Mouse (Mus musculus): Measurements from ENCODE around the gene Paf1. TPM values are rescaled to one million over a fixed set of nuclear protein-coding genes. Genes with fewer than 3 reads are reported as not detected.

Gene Paf1
- total RNA-seq, 4 experiments from 2014 or later = 35.7 to 44.4 (median 39.1) TPM

GRCm38 (mm10) chr7:28435660-28436259, 43.0 kb downstream of the Paf1 start:
- DNase-seq (ENCODE audit: low spot score) = no peak

GRCm38 (mm10) chr7:28436271-28436904, 43.6 kb downstream of the Paf1 start:
- peak; percentile 99 for DNase-seq (ENCODE audit: low spot score)

- peak; percentile 86 for DNase-seq (ENCODE audit: low spot score)
These were observed 44.3 kb downstream of the Paf1 start, which contains the start of gene Gmfg for GRCm38 (mm10) chr7:28436932-28437570. Gene Gmfg (plus strand): TSS chr7:28437447.

GRCm38 (mm10) chr7:28437964-28438363, 45.2 kb downstream of the Paf1 start:
- no peak for DNase-seq (ENCODE audit: low spot score)

- DNase-seq (ENCODE audit: low spot score) = no peak
These were observed 46.0 kb downstream of the Paf1 start for GRCm38 (mm10) chr7:28438771-28439170.

GRCm38 (mm10) chr7:28440739-28441138, 48.0 kb downstream of the Paf1 start:
- peak; percentile 42 for DNase-seq (ENCODE audit: low spot score)

GRCm38 (mm10) chr7:28441776-28442485, 49.2 kb downstream of the Paf1 start:
- DNase-seq (ENCODE audit: low spot score) = no peak

- no peak for DNase-seq (ENCODE audit: low spot score)
These were observed 49.9 kb downstream of the Paf1 start for GRCm38 (mm10) chr7:28442688-28443087.

GRCm38 (mm10) chr7:28444344-28444974, 51.7 kb downstream of the Paf1 start:
- DNase-seq (ENCODE audit: low spot score) = no peak

- DNase-seq (ENCODE audit: low spot score) = peak; percentile 81
These were observed 53.7 kb downstream of the Paf1 start for GRCm38 (mm10) chr7:28446446-28446845.

GRCm38 (mm10) chr7:28447101-28447830, 54.5 kb downstream of the Paf1 start:
- DNase-seq (ENCODE audit: low spot score) = no peak

- no peak for DNase-seq (ENCODE audit: low spot score)
These were observed 55.4 kb downstream of the Paf1 start for GRCm38 (mm10) chr7:28447865-28448820.

Other genes starting within 250 kb of the Paf1 start
- 10 to 100 TPM; 31.1 to 33.6 (median 32.1) TPM for gene Fbl, start 223.2 kb upstream of the Paf1 start, total RNA-seq (2022)
- 10 to 100 TPM; 24.0 to 34.6 (median 31.8) TPM for gene Dyrk1b, start 213.5 kb upstream of the Paf1 start, total RNA-seq (2022)
- 10 to 100 TPM; 11.8 to 14.4 (median 13.3) TPM for gene Eid2, start 125.1 kb upstream of the Paf1 start, total RNA-seq (2022)
- 10 to 100 TPM; 13.7 to 16.8 (median 15.2) TPM for gene Eid2b, start 115.2 kb upstream of the Paf1 start, total RNA-seq (2022)
- not detected for gene Selenov, start 101.8 kb upstream of the Paf1 start, total RNA-seq (2022)
- not detected for gene Dll3, start 90.7 kb upstream of the Paf1 start, total RNA-seq (2022)
- 10 to 100 TPM; 59.2 to 68.5 (median 64.4) TPM for gene Timm50, start 80.9 kb upstream of the Paf1 start, total RNA-seq (2022)
- 10 to 100 TPM; 56.0 to 63.2 (median 57.6) TPM for gene Supt5, start 54.2 kb upstream of the Paf1 start, total RNA-seq (2022)
- 100 to 1,000 TPM; 472 to 574 (median 541) TPM for gene Rps16, start 42.3 kb upstream of the Paf1 start, total RNA-seq (2022)
- gene Plekhg2, start 20.4 kb upstream of the Paf1 start, total RNA-seq (2022) = 10 to 100 TPM in 3 of 4 experiments, 1 to 10 TPM in 1; 8.9 to 13.2 (median 11.2) TPM
- gene Zfp36, start 12.7 kb upstream of the Paf1 start, total RNA-seq (2022) = 10 to 100 TPM; 12.2 to 40.6 (median 16.5) TPM
- 10 to 100 TPM; 19.5 to 24.0 (median 22.2) TPM for gene Med29, start 243 bp upstream of the Paf1 start, total RNA-seq (2022)
- gene Gmfg, start 44.5 kb downstream of the Paf1 start, total RNA-seq (2022) = 1 to 10 TPM; 3.5 to 5.7 (median 4.8) TPM
- under 1 TPM; 0.43 to 0.82 (median 0.61) TPM for gene Lrfn1, start 59.0 kb downstream of the Paf1 start, total RNA-seq (2022)
- gene Ifnl2, start 117.5 kb downstream of the Paf1 start, total RNA-seq (2022) = not detected
- gene Ifnl3, start 129.9 kb downstream of the Paf1 start, total RNA-seq (2022) = not detected
- not detected for gene Sycn, start 147.9 kb downstream of the Paf1 start, total RNA-seq (2022)
- gene Nccrp1, start 154.3 kb downstream of the Paf1 start, total RNA-seq (2022) = not detected
- 10 to 100 TPM; 19.4 to 23.4 (median 21.5) TPM for gene Samd4b, start 205.2 kb downstream of the Paf1 start, total RNA-seq (2022)
- 10 to 100 TPM in 1 of 4 experiments, 1 to 10 TPM in 3; 8.1 to 11.8 (median 8.5) TPM for gene Pak4, start 205.2 kb downstream of the Paf1 start, total RNA-seq (2022)
- gene Acp7, start 238.4 kb downstream of the Paf1 start, total RNA-seq (2022) = not detected

All from heart, adult 8-10 months (tissue).